Mouse (Mus musculus): ENCODE data around the gene Runx1.

DNA sequence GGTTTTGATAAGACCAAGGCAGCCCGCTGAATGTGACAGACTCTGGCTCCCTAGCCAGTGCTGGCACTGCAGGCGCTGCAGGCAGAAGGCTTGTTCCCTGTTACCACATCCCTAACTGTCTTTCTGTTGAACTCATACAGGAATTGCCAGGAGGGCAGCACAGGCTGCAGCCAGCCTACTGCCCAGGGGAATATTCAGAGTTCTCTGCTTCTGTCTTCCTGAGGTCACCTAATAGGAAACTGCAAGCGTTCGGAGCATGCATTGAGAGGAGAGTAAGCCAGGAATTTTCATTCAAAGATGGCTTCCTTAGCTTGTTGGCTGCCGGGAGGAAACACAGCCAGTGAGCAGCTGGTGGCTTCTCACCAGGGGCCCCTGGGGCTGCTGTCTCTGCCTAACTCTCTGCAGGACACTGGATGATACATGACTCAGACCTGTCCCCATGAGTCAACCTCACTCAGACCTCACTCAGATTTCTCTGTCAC, 2.5 kb downstream of the Runx1 start:
- TF ChIP-seq CTCF (IDR thresholded peaks at IDR 0.05) (no peak), EP300 (IDR thresholded peaks at IDR 0.05) (no peak)
